Mouse (Mus musculus): ENCODE data around the gene Cd300lg. TPM values are rescaled to one million over a fixed set of nuclear protein-coding genes. Genes with fewer than 3 reads are reported as not detected.

The Cd300lg gene
- polyA plus RNA-seq, 1 experiment, result not detected

GRCm38 (mm10) chr11:102089088-102089808 is 47.9 kb downstream of the Cd300lg start:
- Histone ChIP-seq H3K9me3 (ENCODE audit: control insufficient read depth, low read length) (no peaks in the 10 kb centered on the region), H3K36me3 (ENCODE audit: control insufficient read depth) (peaks cover 23% of the 10 kb centered on the region), H3K4me1 (ENCODE audit: control insufficient read depth) (peaks cover 83% of the 10 kb centered on the region), H3K27me3 (ENCODE audit: control insufficient read depth) (no peaks in the 10 kb centered on the region), H3K4me3 (replicated peaks) (peak overlapping the region; percentile 90)
- TF ChIP-seq GATA1 (IDR thresholded peaks at IDR 0.05; ENCODE audit: low read length) (peak; percentile 24; the same call in 1 of the 2 replicates), TAL1 (IDR thresholded peaks at IDR 0.05; ENCODE audit: low read length) (peak; percentile 70)

GRCm38 (mm10) chr11:102095676-102096075 is 54.4 kb downstream of the Cd300lg start:
- Histone ChIP-seq H3K27me3 (ENCODE audit: control insufficient read depth) (peaks cover 26% of the 10 kb centered on the region), H3K4me3 (replicated peaks) (peak overlapping the region; percentile 8), H3K9me3 (ENCODE audit: control insufficient read depth, low read length) (no peaks in the 10 kb centered on the region), H3K4me1 (ENCODE audit: control insufficient read depth) (peaks cover 69% of the 10 kb centered on the region), H3K36me3 (ENCODE audit: control insufficient read depth) (no peaks in the 10 kb centered on the region)
- TF ChIP-seq TAL1 (IDR thresholded peaks at IDR 0.05; ENCODE audit: low read length) (no peak), GATA1 (IDR thresholded peaks at IDR 0.05; ENCODE audit: low read length) (no peak)

- peaks cover 66% of the 10 kb centered on the region for H3K4me1 ChIP-seq (ENCODE audit: control insufficient read depth)
- H3K27me3 ChIP-seq (ENCODE audit: control insufficient read depth), result peaks cover 34% of the 10 kb centered on the region
- TF ChIP-seq TAL1 (IDR thresholded peaks at IDR 0.05; ENCODE audit: low read length) (no peak), GATA1 (IDR thresholded peaks at IDR 0.05; ENCODE audit: low read length) (no peak)
- no peaks in the 10 kb centered on the region for H3K9me3 ChIP-seq (ENCODE audit: control insufficient read depth, low read length)
- peak overlapping the region; percentile 61 for H3K4me3 ChIP-seq (replicated peaks)
- H3K36me3 ChIP-seq (ENCODE audit: control insufficient read depth), result no peaks in the 10 kb centered on the region
Observed at GRCm38 (mm10) chr11:102096446-102096845, 55.1 kb downstream of the Cd300lg start.

GRCm38 (mm10) chr11:102096887-102097391 is 55.6 kb downstream of the Cd300lg start:
- peaks cover 39% of the 10 kb centered on the region for H3K27me3 ChIP-seq (ENCODE audit: control insufficient read depth)
- H3K36me3 ChIP-seq (ENCODE audit: control insufficient read depth), result no peaks in the 10 kb centered on the region
- TF ChIP-seq TAL1 (IDR thresholded peaks at IDR 0.05; ENCODE audit: low read length) (no peak), GATA1 (IDR thresholded peaks at IDR 0.05; ENCODE audit: low read length) (no peak)
- peaks cover 65% of the 10 kb centered on the region for H3K4me1 ChIP-seq (ENCODE audit: control insufficient read depth)
- H3K4me3 ChIP-seq (replicated peaks), result peak overlapping the region; percentile 61
- H3K9me3 ChIP-seq (ENCODE audit: control insufficient read depth, low read length), result no peaks in the 10 kb centered on the region

GRCm38 (mm10) chr11:102101219-102101618 is 59.9 kb downstream of the Cd300lg start, which contains the start of gene Ppy:
Ppy (minus strand) TSS chr11:102101319.
- Histone ChIP-seq H3K4me3 (replicated peaks) (no peak within 1 kb of the TSS), H3K36me3 (ENCODE audit: control insufficient read depth) (no peaks in the 10 kb centered on the region), H3K4me1 (ENCODE audit: control insufficient read depth) (peaks cover 41% of the 10 kb centered on the region), H3K9me3 (ENCODE audit: control insufficient read depth, low read length) (no peaks in the 10 kb centered on the region), H3K27me3 (ENCODE audit: control insufficient read depth) (peaks cover 81% of the 10 kb centered on the region)
- TF ChIP-seq GATA1 (IDR thresholded peaks at IDR 0.05; ENCODE audit: low read length) (no peak), TAL1 (IDR thresholded peaks at IDR 0.05; ENCODE audit: low read length) (no peak)

- Histone ChIP-seq H3K9me3 (ENCODE audit: control insufficient read depth, low read length) (peaks cover 4% of the 10 kb centered on the region; the same call in 1 of the 2 replicates), H3K4me1 (ENCODE audit: control insufficient read depth) (peaks cover 27% of the 10 kb centered on the region), H3K4me3 (replicated peaks) (no peak overlapping the region), H3K36me3 (ENCODE audit: control insufficient read depth) (no peaks in the 10 kb centered on the region), H3K27me3 (ENCODE audit: control insufficient read depth) (peaks cover 96% of the 10 kb centered on the region)
- TF ChIP-seq GATA1 (IDR thresholded peaks at IDR 0.05; ENCODE audit: low read length) (no peak), TAL1 (IDR thresholded peaks at IDR 0.05; ENCODE audit: low read length) (no peak)
Observed at GRCm38 (mm10) chr11:102102485-102103258, 61.4 kb downstream of the Cd300lg start.

Other genes starting within 250 kb of the Cd300lg start
- gene Meox1, start 147.1 kb upstream of the Cd300lg start, polyA plus RNA-seq (2012), result not detected in 2 replicates
- gene Sost, start 74.5 kb upstream of the Cd300lg start, polyA plus RNA-seq (2012), result 0.02 TPM in 1 of 2 replicates, not detected in the other
- not detected in 2 replicates for gene Cfap97d1, start 57.2 kb upstream of the Cd300lg start, polyA plus RNA-seq (2012)
- 0.02 and 0.03 TPM in 2 replicates for gene Dusp3, start 54.5 kb upstream of the Cd300lg start, polyA plus RNA-seq (2012)
- gene Mpp3, start 13.0 kb upstream of the Cd300lg start, polyA plus RNA-seq (2012), result 0.05 TPM in 1 of 2 replicates, not detected in the other
- gene Mpp2, start 47.0 kb downstream of the Cd300lg start, polyA plus RNA-seq (2012), result 21.2 and 24.5 TPM in 2 replicates
- not detected in 2 replicates for gene Ppy, start 59.8 kb downstream of the Cd300lg start, polyA plus RNA-seq (2012)
- not detected in 2 replicates for gene Pyy, start 66.3 kb downstream of the Cd300lg start, polyA plus RNA-seq (2012)
- gene Nags, start 104.0 kb downstream of the Cd300lg start, polyA plus RNA-seq (2012), result 0.14 and 0.16 TPM in 2 replicates
- 1.1 and 1.7 TPM in 2 replicates for gene Tmem101, start 114.9 kb downstream of the Cd300lg start, polyA plus RNA-seq (2012)
- gene Lsm12, start 143.8 kb downstream of the Cd300lg start, polyA plus RNA-seq (2012), result 8.9 TPM in 2 replicates
- 0.30 and 0.50 TPM in 2 replicates for gene G6pc3, start 148.1 kb downstream of the Cd300lg start, polyA plus RNA-seq (2012)
- gene Hdac5, start 188.7 kb downstream of the Cd300lg start, polyA plus RNA-seq (2012), result 4.3 and 6.3 TPM in 2 replicates
- 0.50 and 1.6 TPM in 2 replicates for gene BC030867, start 207.4 kb downstream of the Cd300lg start, polyA plus RNA-seq (2012)
- 0.01 and 0.02 TPM in 2 replicates for gene Asb16, start 227.2 kb downstream of the Cd300lg start, polyA plus RNA-seq (2012)
- gene Tmub2, start 243.4 kb downstream of the Cd300lg start, polyA plus RNA-seq (2012), result 8.1 and 8.9 TPM in 2 replicates